Mouse (Mus musculus) monocyte, adult 5-6 weeks (primary cell): ENCODE data around the gene Fam206a. TPM values are rescaled to one million over a fixed set of nuclear protein-coding genes. Genes with fewer than 3 reads are reported as not detected.

ENCODE experiments used
- ATAC-seq: fragments of 153-309, 156-312 bp; replicated peaks from 2 replicates; pipeline ENCODE4 v1.8.0; 2017; ENCODE audit warnings: mild to moderate bottlenecking; ENCODE audit not compliant: low TSS enrichment, insufficient number of reproducible peaks, severe bottlenecking, poor library complexity, low FRiP score
- total RNA-seq: library from RNA; stranded (forward); fragments of 200-1000, 200-491, 200-594 nt; gene quantifications from 3 replicates; pipeline ENCODE4 v1.2.3, GENCODE M21; 2017

Fam206a gene
- total RNA-seq = 1.6 to 7.7 TPM (median 6.3 TPM) in 3 replicates

GRCm38 (mm10) chr4:56801907-56802668, at the start of gene Fam206a, which contains the start of gene Elp1:
TSS of gene Fam206a (plus strand) at chr4:56802345.
TSS of gene Elp1 (minus strand) at chr4:56802331.
- ATAC-seq = peak; percentile 82

- ATAC-seq = no peak
Observed at GRCm38 (mm10) chr4:56756021-56756420, 46.1 kb upstream of the Fam206a start.

GRCm38 (mm10) chr4:56756966-56757600, 45.1 kb upstream of the Fam206a start:
- peak; percentile 86 for ATAC-seq

- ATAC-seq = no peak; the same call in 1 of the 2 replicates
Observed at GRCm38 (mm10) chr4:56757693-56758092, 44.5 kb upstream of the Fam206a start.

- ATAC-seq = no peak
Observed at GRCm38 (mm10) chr4:56767861-56768284, 34.3 kb upstream of the Fam206a start.

GRCm38 (mm10) chr4:56768913-56769312, 33.2 kb upstream of the Fam206a start:
- no peak for ATAC-seq

- ATAC-seq = no peak
Observed at GRCm38 (mm10) chr4:56771065-56771464, 31.1 kb upstream of the Fam206a start.

GRCm38 (mm10) chr4:56791373-56791772, 10.8 kb upstream of the Fam206a start:
- no peak for ATAC-seq

- no peak for ATAC-seq
Observed at GRCm38 (mm10) chr4:56802669-56803150, 565 bp downstream of the Fam206a start.

- no peak for ATAC-seq
Observed at GRCm38 (mm10) chr4:56809050-56809449, 6.9 kb downstream of the Fam206a start.

GRCm38 (mm10) chr4:56811642-56812041, 9.5 kb downstream of the Fam206a start:
- no peak for ATAC-seq

GRCm38 (mm10) chr4:56812096-56812495, 10.0 kb downstream of the Fam206a start:
- ATAC-seq = no peak

- no peak for ATAC-seq
Observed at GRCm38 (mm10) chr4:56815131-56815530, 13.0 kb downstream of the Fam206a start.

GRCm38 (mm10) chr4:56820017-56820550, 17.9 kb downstream of the Fam206a start:
- ATAC-seq = no peak

- no peak for ATAC-seq
Observed at GRCm38 (mm10) chr4:56824231-56824630, 22.1 kb downstream of the Fam206a start.

- no peak for ATAC-seq
Observed at GRCm38 (mm10) chr4:56828932-56829331, 26.8 kb downstream of the Fam206a start.

GRCm38 (mm10) chr4:56829511-56829921, 27.4 kb downstream of the Fam206a start:
- ATAC-seq = no peak

GRCm38 (mm10) chr4:56831013-56831609, 29.0 kb downstream of the Fam206a start:
- no peak for ATAC-seq

GRCm38 (mm10) chr4:56831998-56832397, 29.9 kb downstream of the Fam206a start:
- no peak for ATAC-seq
